Mouse (Mus musculus) erythroid progenitor cell, adult 5-6 weeks (primary cell): ENCODE data around the gene Prss22. TPM values are rescaled to one million over a fixed set of nuclear protein-coding genes. Genes with fewer than 3 reads are reported as not detected.
"Not testable (repeated sequence)": the region's sequence is repeated elsewhere in the genome, so short reads cannot be mapped to it uniquely, and the experiment has no call there.

Experiments used
- ATAC-seq: replicated peaks from 2 replicates; pipeline ENCODE4 v1.8.0; 2016; ENCODE audit warnings: moderate number of reproducible peaks, mild to moderate bottlenecking, moderate TSS enrichment, inconsistent platforms; ENCODE audit not compliant: poor library complexity, low FRiP score, severe bottlenecking
- total RNA-seq, 2 experiments: library from RNA; stranded (forward) in 1 of 2; stranded (reverse) in 1 of 2; fragments of 150-400 nt in 1 of 2; fragments of 186-747, 209-891 nt in 1 of 2; gene quantifications; 2 replicates each; pipeline versions ENCODE4 v1.2.3 to v1.2.4; 2015 to 2017; ENCODE audit warnings: low replicate concordance in 2 of 2

Gene Prss22
- total RNA-seq, 2 experiments from 2014 or later, result not detected

GRCm38 (mm10) chr17:23960084-23960738 is 37.7 kb downstream of the Prss22 start:
- peak; percentile 71; the same call in 1 of the 2 replicates for ATAC-seq

GRCm38 (mm10) chr17:23955174-23955573 is 42.7 kb downstream of the Prss22 start, which contains the start of gene Sbpl:
Gene Sbpl (minus strand): TSS chr17:23955274.
- ATAC-seq, result no peak

- not testable (repeated sequence) for ATAC-seq
Observed at GRCm38 (mm10) chr17:23950828-23951227, 47.1 kb downstream of the Prss22 start.

- ATAC-seq, result no peak
Observed at GRCm38 (mm10) chr17:23949068-23949467, 48.8 kb downstream of the Prss22 start.

- ATAC-seq, result not testable (repeated sequence)
Observed at GRCm38 (mm10) chr17:23947486-23947885, 50.4 kb downstream of the Prss22 start.

Other genes starting within 250 kb of the Prss22 start
- gene Flywch1, start 226.5 kb downstream of the Prss22 start, total RNA-seq (2015; ENCODE audit: low replicate concordance), result 2.1 and 2.9 TPM in 2 replicates
- gene Flywch1, start 226.5 kb downstream of the Prss22 start, total RNA-seq (2017; ENCODE audit: low replicate concordance), result 3.4 and 14.2 TPM in 2 replicates
- not detected in 2 replicates for gene Flywch2, start 212.0 kb downstream of the Prss22 start, total RNA-seq (2015; ENCODE audit: low replicate concordance)
- not detected in 2 replicates for gene Flywch2, start 212.0 kb downstream of the Prss22 start, total RNA-seq (2017; ENCODE audit: low replicate concordance)
- 468 and 572 TPM in 2 replicates for gene Srrm2, start 207.6 kb downstream of the Prss22 start, total RNA-seq (2015; ENCODE audit: low replicate concordance)
- 294 and 325 TPM in 2 replicates for gene Srrm2, start 207.6 kb downstream of the Prss22 start, total RNA-seq (2017; ENCODE audit: low replicate concordance)
- 137 and 167 TPM in 2 replicates for gene Elob, start 169.0 kb downstream of the Prss22 start, total RNA-seq (2015; ENCODE audit: low replicate concordance)
- 51.7 and 117 TPM in 2 replicates for gene Elob, start 169.0 kb downstream of the Prss22 start, total RNA-seq (2017; ENCODE audit: low replicate concordance)
- gene Prss33, start 162.0 kb downstream of the Prss22 start, total RNA-seq (2015; ENCODE audit: low replicate concordance), result not detected in 2 replicates
- not detected in 2 replicates for gene Prss33, start 162.0 kb downstream of the Prss22 start, total RNA-seq (2017; ENCODE audit: low replicate concordance)
- gene Prss32, start 154.2 kb downstream of the Prss22 start, total RNA-seq (2015; ENCODE audit: low replicate concordance), result not detected in 2 replicates
- gene Prss32, start 154.2 kb downstream of the Prss22 start, total RNA-seq (2017; ENCODE audit: low replicate concordance), result not detected in 2 replicates
- gene Prss41, start 153.9 kb downstream of the Prss22 start, total RNA-seq (2015; ENCODE audit: low replicate concordance), result not detected in 2 replicates
- not detected in 2 replicates for gene Prss41, start 153.9 kb downstream of the Prss22 start, total RNA-seq (2017; ENCODE audit: low replicate concordance)
- gene Prss21, start 130.0 kb downstream of the Prss22 start, total RNA-seq (2015; ENCODE audit: low replicate concordance), result not detected in 2 replicates
- not detected in 2 replicates for gene Prss21, start 130.0 kb downstream of the Prss22 start, total RNA-seq (2017; ENCODE audit: low replicate concordance)
- gene Dcpp1, start 117.2 kb downstream of the Prss22 start, total RNA-seq (2015; ENCODE audit: low replicate concordance), result not detected in 2 replicates
- not detected in 2 replicates for gene Dcpp1, start 117.2 kb downstream of the Prss22 start, total RNA-seq (2017; ENCODE audit: low replicate concordance)
- gene Dcpp2, start 117.2 kb downstream of the Prss22 start, total RNA-seq (2015; ENCODE audit: low replicate concordance), result not detected in 2 replicates
- gene Dcpp2, start 117.2 kb downstream of the Prss22 start, total RNA-seq (2017; ENCODE audit: low replicate concordance), result not detected in 2 replicates
- gene Dcpp3, start 80.6 kb downstream of the Prss22 start, total RNA-seq (2015; ENCODE audit: low replicate concordance), result not detected in 2 replicates
- not detected in 2 replicates for gene Dcpp3, start 80.6 kb downstream of the Prss22 start, total RNA-seq (2017; ENCODE audit: low replicate concordance)
- gene Sbp, start 56.4 kb downstream of the Prss22 start, total RNA-seq (2015; ENCODE audit: low replicate concordance), result not detected in 2 replicates
- gene Sbp, start 56.4 kb downstream of the Prss22 start, total RNA-seq (2017; ENCODE audit: low replicate concordance), result not detected in 2 replicates
- gene Sbpl, start 42.8 kb downstream of the Prss22 start, total RNA-seq (2015; ENCODE audit: low replicate concordance), result not detected in 2 replicates
- not detected in 2 replicates for gene Sbpl, start 42.8 kb downstream of the Prss22 start, total RNA-seq (2017; ENCODE audit: low replicate concordance)
- 0.84 TPM in 1 of 2 replicates, not detected in the other for gene Prss30, start 17.5 kb downstream of the Prss22 start, total RNA-seq (2015; ENCODE audit: low replicate concordance)
- not detected in 2 replicates for gene Prss30, start 17.5 kb downstream of the Prss22 start, total RNA-seq (2017; ENCODE audit: low replicate concordance)
- gene Prss27, start 40.0 kb upstream of the Prss22 start, total RNA-seq (2015; ENCODE audit: low replicate concordance), result not detected in 2 replicates
- not detected in 2 replicates for gene Prss27, start 40.0 kb upstream of the Prss22 start, total RNA-seq (2017; ENCODE audit: low replicate concordance)
- gene Kctd5, start 75.4 kb upstream of the Prss22 start, total RNA-seq (2015; ENCODE audit: low replicate concordance), result 4.3 and 5.0 TPM in 2 replicates
- gene Kctd5, start 75.4 kb upstream of the Prss22 start, total RNA-seq (2017; ENCODE audit: low replicate concordance), result 8.0 and 10.7 TPM in 2 replicates
- 83.6 and 88.0 TPM in 2 replicates for gene Pdpk1, start 152.8 kb upstream of the Prss22 start, total RNA-seq (2015; ENCODE audit: low replicate concordance)
- gene Pdpk1, start 152.8 kb upstream of the Prss22 start, total RNA-seq (2017; ENCODE audit: low replicate concordance), result 74.5 and 76.8 TPM in 2 replicates
- 10.5 and 20.5 TPM in 2 replicates for gene Amdhd2, start 165.7 kb upstream of the Prss22 start, total RNA-seq (2015; ENCODE audit: low replicate concordance)
- 9.8 and 10.7 TPM in 2 replicates for gene Amdhd2, start 165.7 kb upstream of the Prss22 start, total RNA-seq (2017; ENCODE audit: low replicate concordance)
- gene Atp6v0c, start 171.6 kb upstream of the Prss22 start, total RNA-seq (2015; ENCODE audit: low replicate concordance), result 231 and 265 TPM in 2 replicates
- 83.8 and 103 TPM in 2 replicates for gene Atp6v0c, start 171.6 kb upstream of the Prss22 start, total RNA-seq (2017; ENCODE audit: low replicate concordance)
- gene Tbc1d24, start 207.5 kb upstream of the Prss22 start, total RNA-seq (2015; ENCODE audit: low replicate concordance), result 3.4 and 5.8 TPM in 2 replicates
- gene Tbc1d24, start 207.5 kb upstream of the Prss22 start, total RNA-seq (2017; ENCODE audit: low replicate concordance), result 2.6 and 2.7 TPM in 2 replicates
- not detected in 2 replicates for gene Ntn3, start 211.4 kb upstream of the Prss22 start, total RNA-seq (2015; ENCODE audit: low replicate concordance)
- gene Ntn3, start 211.4 kb upstream of the Prss22 start, total RNA-seq (2017; ENCODE audit: low replicate concordance), result not detected in 2 replicates
- gene Tedc2, start 222.8 kb upstream of the Prss22 start, total RNA-seq (2015; ENCODE audit: low replicate concordance), result 13.8 and 19.8 TPM in 2 replicates
- gene Tedc2, start 222.8 kb upstream of the Prss22 start, total RNA-seq (2017; ENCODE audit: low replicate concordance), result 16.2 and 17.2 TPM in 2 replicates